Mouse (Mus musculus): ENCODE results near the gene Usp53. TPM values are rescaled to one million over a fixed set of nuclear protein-coding genes. Genes with fewer than 3 reads are reported as not detected.

Usp53 gene
- total RNA-seq, 1 experiment from 2014 or later: 40.3 TPM

DNA sequence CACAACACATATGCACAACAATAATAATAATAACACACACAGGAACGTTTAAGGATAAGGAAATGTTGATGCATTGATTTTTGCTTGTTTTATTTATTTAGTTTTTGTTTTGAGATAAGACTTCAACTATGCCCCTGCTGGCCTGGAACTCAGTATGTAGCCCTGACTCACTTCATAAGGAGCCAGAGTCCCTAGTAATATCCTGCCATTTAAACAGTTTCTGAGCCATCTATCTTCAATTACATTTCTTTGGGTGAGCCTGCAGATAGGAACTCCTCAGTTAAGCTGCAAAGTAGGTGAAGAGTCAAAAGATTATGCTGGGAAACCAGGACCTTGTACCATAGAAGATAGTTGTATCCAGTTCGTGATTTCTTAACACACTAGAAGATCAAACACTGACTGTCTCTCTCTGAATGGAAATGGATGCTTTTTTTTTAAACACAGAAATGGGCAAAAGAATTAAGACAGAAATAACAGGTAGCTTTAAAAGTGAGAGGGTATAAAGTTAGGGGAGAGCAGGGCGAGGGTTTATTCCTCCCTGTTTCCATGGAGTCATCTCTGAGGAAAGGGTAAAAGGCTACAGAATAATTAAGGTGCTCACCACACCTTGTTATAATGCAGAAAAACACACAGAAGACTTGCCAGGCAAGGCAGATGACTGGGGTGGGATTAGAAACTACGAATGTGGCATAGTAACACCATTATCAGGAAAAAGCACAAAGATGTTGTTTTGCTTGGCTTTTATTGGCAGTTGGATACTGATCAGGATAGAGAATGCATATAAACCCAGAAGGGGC is 96.6 kb downstream of the Usp53 start:
- DNase-seq: no peak

Small RNA genes within 50 kb of the gene (microRNA-seq; reads per million reads assigned to microRNA genes)
- gene Gm22066: 0 reads per million in 2 experiments

Other genes with a start within 250 kb of the Usp53 start
- 1.00 TPM in 1 of 2 replicates, not detected in the other for gene Fabp2, start 89.4 kb downstream of the Usp53 start, total RNA-seq (2021)
- not detected in 2 replicates for gene Gm10959, start 65.2 kb downstream of the Usp53 start, total RNA-seq (2021)
- gene 1810037I17Rik, start 60.3 kb downstream of the Usp53 start, total RNA-seq (2021): 42.8 and 52.2 TPM in 2 replicates
- not detected in 2 replicates for gene Myoz2, start 50.5 kb upstream of the Usp53 start, total RNA-seq (2021)